Mouse (Mus musculus) granulocyte monocyte progenitor cell, adult 5-6 weeks (primary cell): ENCODE measurements around the gene Acap3. TPM values are rescaled to one million over a fixed set of nuclear protein-coding genes. Genes with fewer than 3 reads are reported as not detected.

Source experiments
- ATAC-seq: replicated peaks from 2 replicates; pipeline ENCODE4 v1.8.0; 2016; ENCODE audit warnings: mild to moderate bottlenecking, moderate TSS enrichment, inconsistent platforms; ENCODE audit not compliant: poor library complexity, severe bottlenecking
- total RNA-seq, 2 experiments: library from RNA; stranded (forward) in 1 of 2; stranded (reverse) in 1 of 2; fragments of 200-712, 200-1000 nt in 1 of 2; fragments of >200 nt in 1 of 2; fragmentation: Nextera tagmentation in 1 of 2; gene quantifications; 2 replicates each; pipeline ENCODE4 v1.2.3; 2014 to 2017

The Acap3 gene
- total RNA-seq (2014; fragmentation: Nextera tagmentation) (10.7 and 23.1 TPM in 2 replicates), total RNA-seq (2017) (6.0 and 6.1 TPM in 2 replicates)

DNA sequence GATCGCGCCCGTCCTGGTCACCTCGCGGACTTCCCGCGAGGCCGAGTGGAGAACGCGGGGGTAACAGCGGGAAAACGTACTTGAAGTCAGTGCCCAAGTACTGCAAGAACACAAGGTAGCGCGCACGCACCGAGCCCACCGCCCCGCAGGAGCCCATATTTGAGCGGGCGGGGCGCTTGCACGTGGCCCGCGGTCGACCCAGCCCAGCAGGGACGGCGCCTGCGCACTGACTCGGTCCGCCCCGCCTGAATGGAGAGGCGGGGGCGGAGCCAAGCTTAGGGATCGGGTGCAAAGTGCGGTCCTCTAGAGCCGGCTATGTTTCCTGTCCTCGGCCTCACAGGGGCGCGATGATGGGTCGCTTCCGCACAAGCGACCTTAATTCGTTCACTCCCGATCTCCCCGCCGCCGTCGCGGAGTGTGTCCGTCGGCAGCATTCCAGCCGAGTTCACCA, at the start of gene Acap3, which contains the start of gene Pusl1:
Gene Acap3 (plus strand): TSS at position 272 of the 451 bp plus-strand sequence.
Gene Pusl1 (minus strand): TSS at position 231 of the 451 bp plus-strand sequence.
- peak; percentile 67 for ATAC-seq

DNA sequence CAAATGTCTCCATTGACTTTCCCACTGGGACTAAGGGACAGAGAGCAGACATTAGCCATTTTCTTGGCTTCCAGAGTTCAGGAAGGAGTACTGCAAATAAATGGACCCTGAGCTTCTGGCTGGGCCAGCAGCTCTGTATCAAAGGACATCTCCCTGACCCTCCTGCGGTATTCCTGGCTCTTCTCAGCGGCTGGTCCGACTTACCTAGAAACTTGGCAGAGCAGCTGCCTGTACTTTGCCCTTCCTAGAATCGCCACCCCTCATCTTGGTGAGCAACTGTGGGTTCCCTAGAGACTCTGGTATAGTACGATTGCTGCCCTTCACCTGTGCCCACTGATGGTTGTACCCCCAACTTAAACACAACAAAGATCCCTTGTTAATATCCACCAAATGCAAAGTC, 48.4 kb upstream of the Acap3 start:
- no peak for ATAC-seq

- peak; percentile 75 for ATAC-seq
Observed at GRCm38 (mm10) chr4:155846871-155847578, 44.6 kb upstream of the Acap3 start, which contains the start of gene Dvl1. Gene Dvl1 (plus strand): TSS chr4:155847402.

GRCm38 (mm10) chr4:155847591-155848352, 43.9 kb upstream of the Acap3 start:
- ATAC-seq = peak; percentile 23

DNA sequence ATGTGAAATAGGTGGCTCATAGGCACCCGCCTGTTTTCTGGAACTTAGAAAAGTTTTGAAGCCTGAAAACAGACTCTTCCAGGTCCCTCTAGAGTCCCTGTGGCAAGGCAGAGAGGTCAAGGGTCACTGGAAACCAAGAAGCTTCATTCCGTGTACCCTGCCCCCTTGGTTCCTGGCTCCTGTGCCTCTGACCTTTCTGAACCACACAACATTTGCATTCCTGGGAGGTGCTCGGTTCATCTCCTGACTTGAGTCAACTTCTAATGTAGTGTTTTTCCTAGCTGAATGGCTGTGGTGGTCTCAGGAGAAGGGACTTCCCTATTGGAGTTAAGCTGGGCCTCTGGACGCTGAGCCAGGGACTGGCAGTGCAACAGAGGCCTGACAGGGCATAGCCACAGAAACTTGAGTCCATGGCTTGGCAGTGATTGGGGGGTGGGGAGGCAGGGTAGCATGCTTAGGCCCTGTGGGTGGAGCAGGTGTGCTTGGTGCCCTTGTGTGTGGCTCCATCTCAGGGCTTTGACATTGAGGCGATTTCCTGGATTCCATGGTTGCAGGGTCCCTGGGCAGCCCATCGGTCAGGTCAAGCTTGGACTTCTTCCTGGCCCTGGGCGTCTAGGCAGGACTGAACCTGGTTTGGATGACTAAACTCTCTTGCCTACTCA, 43.1 kb upstream of the Acap3 start:
- no peak; the same call in 1 of the 2 replicates for ATAC-seq

- ATAC-seq = no peak
Observed at GRCm38 (mm10) chr4:155849391-155849790, 42.2 kb upstream of the Acap3 start.

DNA sequence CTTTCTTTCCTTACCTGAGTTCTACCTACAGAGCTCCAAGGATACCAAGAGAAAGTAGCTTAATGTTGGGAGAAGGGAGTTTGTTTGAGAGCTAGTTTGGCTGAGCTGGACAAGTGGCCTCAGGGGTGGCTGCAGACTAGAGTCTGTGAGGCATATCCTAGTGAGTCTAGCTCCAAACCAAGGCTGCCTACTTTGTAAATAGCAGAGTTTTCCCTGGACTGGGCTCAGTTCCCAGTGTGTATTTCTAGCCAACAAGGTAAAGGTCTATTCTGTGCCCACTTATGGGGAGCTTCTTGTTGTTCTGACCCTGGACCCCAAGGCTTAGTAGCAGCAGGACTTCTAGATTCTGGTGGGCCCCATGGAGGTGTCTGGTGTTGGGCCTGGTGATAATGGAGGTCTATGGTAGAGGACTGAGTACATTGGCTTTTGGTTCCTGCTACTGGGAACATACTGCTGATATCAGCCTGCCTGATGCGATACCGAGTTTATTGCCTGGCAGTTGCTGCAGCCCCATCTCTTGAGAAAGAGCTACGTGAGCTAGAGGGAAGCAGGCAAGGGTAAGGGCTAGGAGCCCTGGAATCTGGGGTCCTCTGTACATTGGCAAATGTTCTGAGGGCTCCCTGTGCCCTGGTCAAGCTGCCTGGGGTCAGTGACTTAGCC, 41.7 kb upstream of the Acap3 start:
- no peak for ATAC-seq

DNA sequence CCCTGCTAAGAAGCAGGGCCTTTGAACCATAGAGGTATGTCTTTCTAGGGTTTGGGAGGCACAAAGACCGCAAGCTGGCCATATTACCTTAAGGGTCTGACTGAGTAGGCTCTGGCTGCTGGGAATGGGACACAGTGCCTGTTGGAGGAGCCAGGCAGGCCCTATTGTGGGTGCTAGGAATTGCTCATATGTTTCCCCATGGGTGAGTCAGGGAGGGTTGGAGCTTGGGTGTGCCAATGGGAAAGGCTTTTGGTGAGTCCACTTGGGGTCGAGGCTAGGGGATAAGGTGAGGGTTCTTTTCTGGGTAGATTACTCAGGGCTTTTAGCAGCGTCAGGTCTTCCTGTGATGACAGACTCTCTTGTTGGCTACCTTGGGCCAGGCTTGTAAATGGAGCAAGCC, 40.3 kb upstream of the Acap3 start:
- no peak for ATAC-seq

DNA sequence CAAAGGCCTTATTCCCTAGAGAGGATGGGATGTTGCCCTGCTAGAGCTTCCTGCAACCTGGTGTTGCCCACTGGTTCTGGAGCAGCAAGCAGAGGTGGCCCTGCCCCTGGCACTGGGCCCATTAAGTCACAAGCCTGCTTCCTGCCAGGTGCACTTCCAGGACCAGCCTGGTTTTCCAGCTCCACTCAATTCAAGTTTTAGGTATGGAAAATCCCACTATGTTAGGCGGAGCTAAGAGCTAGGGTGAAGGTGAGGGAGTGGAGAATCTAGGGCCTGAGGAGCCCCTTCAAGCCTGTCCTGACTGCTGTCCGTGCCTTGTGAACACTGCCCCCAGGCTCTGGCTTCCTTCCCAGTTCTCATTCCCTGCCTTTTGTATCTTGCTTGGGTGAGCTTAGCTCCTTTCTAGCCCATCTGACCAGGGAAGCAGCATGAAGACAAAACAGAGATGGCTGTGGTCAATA, 39.6 kb upstream of the Acap3 start:
- ATAC-seq = no peak

DNA sequence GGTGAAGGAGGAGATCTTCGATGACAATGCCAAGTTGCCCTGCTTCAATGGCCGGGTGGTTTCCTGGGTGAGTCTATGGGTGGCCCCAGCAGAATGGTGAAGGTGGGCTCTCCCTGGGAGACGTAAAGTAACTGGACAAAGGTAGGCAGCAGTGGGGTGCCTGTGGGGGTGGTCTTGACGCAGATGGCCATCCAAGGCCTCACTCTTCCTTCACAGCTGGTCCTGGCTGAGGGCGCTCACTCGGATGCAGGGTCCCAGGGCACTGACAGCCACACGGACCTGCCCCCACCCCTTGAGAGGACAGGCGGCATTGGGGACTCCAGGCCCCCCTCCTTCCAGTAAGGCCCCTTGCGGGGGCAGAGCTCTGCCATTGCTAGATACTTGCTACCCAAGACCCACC, 38.2 kb upstream of the Acap3 start:
- no peak for ATAC-seq

DNA sequence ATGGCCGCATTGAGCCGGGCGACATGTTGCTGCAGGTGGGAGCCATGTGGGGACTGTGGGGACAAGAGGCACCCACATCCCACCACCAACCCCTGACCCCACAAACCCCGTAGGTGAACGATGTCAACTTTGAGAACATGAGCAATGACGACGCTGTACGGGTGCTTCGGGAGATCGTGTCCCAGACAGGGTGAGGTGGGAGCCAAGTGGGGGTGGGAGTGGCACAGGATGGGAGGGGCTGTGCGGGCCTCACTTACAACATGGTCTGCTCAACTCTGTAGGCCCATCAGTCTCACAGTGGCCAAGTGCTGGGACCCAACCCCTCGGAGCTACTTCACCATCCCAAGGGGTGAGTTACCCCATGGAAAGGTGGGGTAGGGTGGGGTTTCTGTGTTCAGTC, 36.6 kb upstream of the Acap3 start:
- no peak for ATAC-seq

DNA sequence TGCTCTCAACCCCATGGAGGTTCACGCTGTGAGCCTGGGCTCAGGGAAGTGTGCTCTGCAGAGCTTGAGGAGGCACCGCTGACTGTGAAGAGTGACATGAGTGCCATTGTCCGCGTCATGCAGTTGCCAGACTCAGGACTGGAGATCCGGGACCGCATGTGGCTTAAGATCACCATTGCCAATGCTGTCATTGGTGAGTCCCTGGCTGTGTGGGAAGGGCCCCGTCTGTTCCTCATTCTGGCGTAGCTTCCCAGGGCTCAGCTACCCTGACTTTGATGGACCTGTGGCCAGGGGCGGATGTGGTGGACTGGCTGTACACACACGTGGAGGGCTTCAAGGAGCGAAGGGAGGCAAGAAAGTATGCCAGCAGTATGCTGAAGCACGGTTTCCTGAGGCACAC, 35.6 kb upstream of the Acap3 start:
- 0 out of 2 replicates have a peak, but pooled peaks have one; percentile 17 for ATAC-seq

DNA sequence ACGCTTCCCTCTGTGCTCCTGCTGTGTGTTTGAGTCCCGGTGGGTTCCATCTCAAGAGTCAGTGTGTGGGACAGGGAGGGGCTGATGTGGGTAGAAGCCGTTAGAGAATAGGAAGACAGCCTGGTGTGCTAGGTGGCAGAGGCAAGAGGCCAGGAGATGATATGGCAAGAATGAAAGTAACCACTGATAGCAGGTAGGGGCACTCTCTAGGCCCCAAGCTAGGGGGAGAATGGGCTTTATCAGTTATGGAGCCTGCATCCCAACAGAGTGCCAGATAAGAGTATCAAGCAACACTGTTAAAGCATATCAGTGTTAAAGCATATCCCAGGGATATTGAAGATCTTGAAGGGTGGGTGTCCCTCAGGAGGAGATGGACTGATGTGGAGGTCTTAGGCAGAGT, 34.7 kb upstream of the Acap3 start:
- no peak for ATAC-seq

GRCm38 (mm10) chr4:155859318-155859717, 32.3 kb upstream of the Acap3 start:
- peak; percentile 78 for ATAC-seq

GRCm38 (mm10) chr4:155861787-155862186, 29.8 kb upstream of the Acap3 start:
- ATAC-seq = peak; percentile 60

DNA sequence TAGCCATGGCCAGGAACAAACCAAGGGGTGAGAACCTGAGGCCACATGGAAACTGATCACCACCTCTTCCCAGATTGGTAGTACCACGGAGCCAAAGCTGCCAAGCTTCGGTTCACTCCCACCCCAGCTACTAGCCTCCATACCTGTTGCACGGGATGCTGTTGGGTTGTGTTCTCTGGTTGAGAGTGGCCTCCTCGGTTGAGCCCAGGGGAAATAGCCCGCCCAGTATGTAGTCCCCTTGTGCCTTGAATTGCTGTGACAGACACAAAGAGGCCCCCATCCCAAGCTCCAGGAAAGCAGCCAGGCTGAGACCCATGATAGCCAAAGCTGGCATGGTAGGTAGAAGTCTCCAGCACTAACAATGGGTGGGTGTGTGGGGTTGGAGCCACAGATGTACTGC, 28.6 kb upstream of the Acap3 start, which contains the start of gene Tas1r3:
Gene Tas1r3 (minus strand): TSS at position 362 of the 400 bp plus-strand sequence.
- ATAC-seq = no peak

- peak; percentile 47 for ATAC-seq
Observed at GRCm38 (mm10) chr4:155868614-155869298, 22.9 kb upstream of the Acap3 start.

GRCm38 (mm10) chr4:155869317-155870033, 22.1 kb upstream of the Acap3 start, which contains the start of the genes Cptp and Ints11:
Gene Cptp (minus strand): TSS chr4:155869440.
Gene Ints11 (plus strand): TSS chr4:155869546.
- ATAC-seq = peak; percentile 95

DNA sequence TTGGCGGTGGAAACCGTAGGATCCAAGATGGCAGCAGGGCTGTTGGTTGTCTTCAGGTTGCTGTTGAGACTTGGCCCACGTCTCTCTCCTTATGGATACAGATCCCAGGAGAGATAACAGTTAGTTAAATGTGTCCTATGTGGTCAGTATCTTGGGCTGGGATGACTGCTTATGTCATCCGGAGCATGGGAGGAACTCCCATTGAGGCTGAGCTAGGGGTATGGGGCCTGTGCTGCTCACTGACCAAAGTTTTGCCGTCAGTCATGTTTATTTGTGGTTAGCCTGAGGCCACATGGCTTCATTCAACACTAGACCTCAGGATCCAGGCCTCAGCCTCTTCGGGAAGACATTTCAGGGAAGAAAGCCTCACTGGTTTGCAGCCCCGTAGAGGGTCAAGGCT, 20.2 kb upstream of the Acap3 start:
- ATAC-seq = no peak
